ENCODE assay signal across 8 mouse cellular contexts in the genomic region with DNA sequence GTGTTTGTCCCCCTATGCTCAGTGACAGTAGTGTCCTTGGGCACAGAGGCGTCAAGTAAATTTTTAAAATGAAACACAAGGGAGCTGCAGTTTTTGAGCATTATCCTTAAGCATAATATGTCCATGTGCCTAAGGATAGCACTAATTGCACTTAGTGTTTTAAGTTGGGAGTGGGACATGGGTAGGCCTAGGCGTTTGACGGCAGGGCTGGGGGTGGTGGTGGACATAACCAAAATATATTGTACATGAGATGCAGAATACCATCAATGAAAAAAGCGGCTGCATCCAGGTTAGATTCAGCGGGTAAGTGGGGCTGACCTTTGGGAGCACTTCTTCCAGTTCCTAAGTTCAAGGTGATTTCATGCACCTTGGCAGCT. TPM values are rescaled to one million over a fixed set of nuclear protein-coding genes. Genes with fewer than 3 reads are reported as not detected.
DNase-seq lines count a peak whose midpoint lies in the region; ATAC-seq and TF ChIP-seq lines count a peak whose summit lies in the region.

No protein-coding gene starts in this region.

- no peak for TF ChIP-seq CTCF in gastrocnemius, adult 2 months (IDR thresholded peaks at IDR 0.05)
- no peak for TF ChIP-seq CTCF in testis, adult 2 months (IDR thresholded peaks at IDR 0.05; ENCODE audit: control insufficient read depth, insufficient read depth, insufficient replicate concordance, low read depth, low read length)

- peak overlapping the region; percentile 96 for H3K4me3 ChIP-seq in gastrocnemius, adult 2 months
- peak overlapping the region; percentile 96 for H3K4me3 ChIP-seq in testis, adult 2 months (ENCODE audit: control insufficient read depth, low read depth, low read length)
- H3K4me3 ChIP-seq in limb, embryonic 15.5 days = peak overlapping the region; percentile 60

- no peaks in the 10 kb centered on the region for H3K9me3 ChIP-seq in limb, embryonic 15.5 days

- peak overlapping the region; percentile 93 for H3K27ac ChIP-seq in gastrocnemius, adult 2 months
- H3K27ac ChIP-seq in testis, adult 2 months (ENCODE audit: control insufficient read depth, insufficient read depth, low read depth, low read length) = peak overlapping the region; percentile 77
- H3K27ac ChIP-seq in limb, embryonic 15.5 days = peak overlapping the region; percentile 64; the same call in 1 of the 2 replicates

- peak overlapping the region; percentile 59 for H3K9ac ChIP-seq in limb, embryonic 15.5 days

- H3K4me1 ChIP-seq in testis, adult 2 months (ENCODE audit: control insufficient read depth, insufficient read depth, low read length) = peaks cover 7% of the 10 kb centered on the region
- peaks cover 16% of the 10 kb centered on the region for H3K4me1 ChIP-seq in limb, embryonic 15.5 days

- 15% methylated on average over 5 of the region's 5 CpGs for WGBS in limb, embryonic 15.5 days

- peaks cover 2% of the 10 kb centered on the region; the same call in 1 of the 2 replicates for H3K36me3 ChIP-seq in testis, adult 2 months (ENCODE audit: control insufficient read depth, insufficient read depth, low read length)
- H3K36me3 ChIP-seq in limb, embryonic 15.5 days = peaks cover 25% of the 10 kb centered on the region

- no peak; the same call in 1 of the 2 replicates for ATAC-seq in limb, embryonic 15.5 days (ENCODE audit: insufficient number of reproducible peaks, low FRiP score, low TSS enrichment, low read depth)

- TF ChIP-seq POLR2A in testis, adult 2 months (IDR thresholded peaks at IDR 0.05; ENCODE audit: control insufficient read depth, low read depth, low read length) = no peak

- H3K4me2 ChIP-seq in limb, embryonic 15.5 days = peak overlapping the region; percentile 63

- intact Hi-C loops in gastrocnemius, adult 2 months (cut with DNase I) = loop anchor here (2.0 kb wide), 1 partner anchor 43 kb away; a partner anchor contains a TSS

- DNase-seq in gastrocnemius, adult 2 months = no peak
- DNase-seq in gastrocnemius, postnatal 25 days = no peak
- DNase-seq in testis, postnatal 14 days (ENCODE audit: low spot score) = no peak
- DNase-seq in embryo, embryonic 10.5 days (ENCODE audit: low spot score) = no peak
- no peak for DNase-seq in thymus, adult 18-20 months
- DNase-seq in urinary bladder, postnatal 10 days (ENCODE audit: low spot score) = no peak

- H3K27me3 ChIP-seq in testis, adult 2 months (ENCODE audit: control insufficient read depth, insufficient read depth, low read length) = no peaks in the 10 kb centered on the region
- H3K27me3 ChIP-seq in limb, embryonic 15.5 days = no peaks in the 10 kb centered on the region

RNA-seq across cellular contexts. Expression of a gene that starts 0.5 kb away (rescaled TPM):
- 10 to 100 TPM; 31.8 to 55.6 TPM for total RNA-seq in gastrocnemius, adult 2 months (2021)
- total RNA-seq in gastrocnemius, postnatal 25 days (2021) = 10 to 100 TPM; 38.2 to 39.9 TPM
- 115 and 118 TPM in 2 replicates for polyA plus RNA-seq in testis, adult 2 months (2012; rRNA removed)
- 43.4 and 50.1 TPM in 2 replicates for polyA plus RNA-seq in limb, embryonic 15.5 days (2015; fragmentation: Nextera tagmentation; extraction: Ambion mirVana)

RNA-seq across cellular contexts. Expression of a gene that starts 0.5 kb away (rescaled TPM):
- total RNA-seq in gastrocnemius, adult 2 months (2021) = 10 to 100 TPM; 15.5 to 15.6 TPM
- 10 to 100 TPM in 1 of 2 experiments, 1 to 10 TPM in 1; 9.8 to 11.1 TPM for total RNA-seq in gastrocnemius, postnatal 25 days (2021)
- 57.2 and 58.6 TPM in 2 replicates for polyA plus RNA-seq in testis, adult 2 months (2012; rRNA removed)
- polyA plus RNA-seq in limb, embryonic 15.5 days (2015; fragmentation: Nextera tagmentation; extraction: Ambion mirVana) = 16.3 and 16.9 TPM in 2 replicates

RNA-seq across cellular contexts. Expression of a gene that starts 43.8 kb away (rescaled TPM):
- total RNA-seq in gastrocnemius, adult 2 months (2021) = 1 to 10 TPM; 4.9 to 7.1 TPM
- 1 to 10 TPM; 4.6 to 4.8 TPM for total RNA-seq in gastrocnemius, postnatal 25 days (2021)
- polyA plus RNA-seq in testis, adult 2 months (2012; rRNA removed) = 2.3 TPM in 2 replicates
- polyA plus RNA-seq in limb, embryonic 15.5 days (2015; fragmentation: Nextera tagmentation; extraction: Ambion mirVana) = 12.5 and 13.4 TPM in 2 replicates

RNA-seq across cellular contexts. Expression of a gene that starts 50.6 kb away (rescaled TPM):
- under 1 TPM; 0.46 to 0.67 TPM for total RNA-seq in gastrocnemius, adult 2 months (2021)
- total RNA-seq in gastrocnemius, postnatal 25 days (2021) = under 1 TPM; 0.28 to 0.38 TPM
- polyA plus RNA-seq in testis, adult 2 months (2012; rRNA removed) = 0.53 and 0.93 TPM in 2 replicates
- polyA plus RNA-seq in limb, embryonic 15.5 days (2015; fragmentation: Nextera tagmentation; extraction: Ambion mirVana) = 0.13 TPM in 1 of 2 replicates, not detected in the other
